Mouse (Mus musculus): ENCODE data around the gene Ptx4.
"Not testable (repeated sequence)": the region's sequence is repeated elsewhere in the genome, so short reads cannot be mapped to it uniquely, and the experiment has no call there.

The Ptx4 gene

GRCm38 (mm10) chr17:25115664-25116432 lies 4.7 kb upstream of the Ptx4 start, which contains the start of gene Telo2:
Gene Telo2 (minus strand): TSS chr17:25115967.
- DNase-seq, result peak; percentile 91

- DNase-seq, result no peak
Measured at GRCm38 (mm10) chr17:25117263-25117662, 3.3 kb upstream of the Ptx4 start.

- DNase-seq, result no peak
Measured at GRCm38 (mm10) chr17:25123979-25124378, 3.4 kb downstream of the Ptx4 start.

- not testable (repeated sequence) for DNase-seq
Measured at GRCm38 (mm10) chr17:25125442-25126060, 5.0 kb downstream of the Ptx4 start.

- DNase-seq, result no peak
Measured at GRCm38 (mm10) chr17:25127079-25127478, 6.5 kb downstream of the Ptx4 start.

GRCm38 (mm10) chr17:25127681-25128080 lies 7.1 kb downstream of the Ptx4 start:
- DNase-seq, result no peak

- DNase-seq, result no peak
Measured at GRCm38 (mm10) chr17:25130060-25130459, 9.5 kb downstream of the Ptx4 start.

GRCm38 (mm10) chr17:25133275-25133698 lies 12.7 kb downstream of the Ptx4 start, which contains the start of gene Clcn7:
Gene Clcn7 (plus strand): TSS chr17:25133391.
- peak; percentile 95 for DNase-seq

- DNase-seq, result no peak
Measured at GRCm38 (mm10) chr17:25135622-25136021, 15.1 kb downstream of the Ptx4 start.

- DNase-seq, result no peak
Measured at GRCm38 (mm10) chr17:25138803-25139202, 18.2 kb downstream of the Ptx4 start.

- DNase-seq, result no peak
Measured at GRCm38 (mm10) chr17:25139960-25140359, 19.4 kb downstream of the Ptx4 start.

- DNase-seq, result no peak
Measured at GRCm38 (mm10) chr17:25162161-25162560, 41.6 kb downstream of the Ptx4 start, which contains the start of gene Ccdc154. Gene Ccdc154 (plus strand): TSS chr17:25162461.

GRCm38 (mm10) chr17:25163387-25163786 lies 42.8 kb downstream of the Ptx4 start:
- DNase-seq, result no peak

- no peak for DNase-seq
Measured at GRCm38 (mm10) chr17:25164770-25165169, 44.2 kb downstream of the Ptx4 start.

GRCm38 (mm10) chr17:25165970-25166671 lies 45.6 kb downstream of the Ptx4 start:
- DNase-seq, result no peak

- no peak for DNase-seq
Measured at GRCm38 (mm10) chr17:25169706-25170105, 49.1 kb downstream of the Ptx4 start.

- DNase-seq, result no peak
Measured at GRCm38 (mm10) chr17:25172558-25172957, 52.0 kb downstream of the Ptx4 start.
